Mouse (Mus musculus) layer of hippocampus, postnatal 14 days (tissue): ENCODE results near the gene C1qtnf5. TPM values are rescaled to one million over a fixed set of nuclear protein-coding genes. Genes with fewer than 3 reads are reported as not detected.

ENCODE experiments used
- DNase-seq, 2 experiments: peaks; one replicate each; pipeline ENCODE4 v3.0.0; 2021 to 2022; ENCODE audit warnings: low spot score in 2 of 2, mixed read lengths in 1 of 2
- long read RNA-seq, 2 experiments: library from polyadenylated mRNA; stranded (forward); transcript quantifications; one replicate each; pipeline ENCODE4 v2.0.0; 2021
- total RNA-seq, 2 experiments: library from RNA; stranded (reverse); gene quantifications; 2 replicates each; pipeline ENCODE4 v1.2.3; 2021

The C1qtnf5 gene
- 10 to 100 TPM; 13.5 to 18.6 TPM for total RNA-seq
- long read RNA-seq, experiment 1, transcript C1qtnf5-206 (2 exons, 707 nt) = major isoform, 6 of 14 reads
- long read RNA-seq, experiment 1, transcript C1qtnf5-204 (3 exons, 1,365 nt) = major isoform, 6 of 14 reads
- long read RNA-seq, experiment 1, partial matches to known transcripts = 0 of 14 reads
- long read RNA-seq, experiment 1, other reads (novel, unspliced or antisense) = 1 of 14 reads
- long read RNA-seq, experiment 2, transcript C1qtnf5-204 (3 exons, 1,365 nt) = major isoform, 17 of 39 reads
- long read RNA-seq, experiment 2, transcript C1qtnf5-206 (2 exons, 707 nt) = minor isoform, 8 of 39 reads
- long read RNA-seq, experiment 2, partial matches to known transcripts = 0 of 39 reads
- long read RNA-seq, experiment 2, other reads (novel, unspliced or antisense) = 8 of 39 reads

DNA sequence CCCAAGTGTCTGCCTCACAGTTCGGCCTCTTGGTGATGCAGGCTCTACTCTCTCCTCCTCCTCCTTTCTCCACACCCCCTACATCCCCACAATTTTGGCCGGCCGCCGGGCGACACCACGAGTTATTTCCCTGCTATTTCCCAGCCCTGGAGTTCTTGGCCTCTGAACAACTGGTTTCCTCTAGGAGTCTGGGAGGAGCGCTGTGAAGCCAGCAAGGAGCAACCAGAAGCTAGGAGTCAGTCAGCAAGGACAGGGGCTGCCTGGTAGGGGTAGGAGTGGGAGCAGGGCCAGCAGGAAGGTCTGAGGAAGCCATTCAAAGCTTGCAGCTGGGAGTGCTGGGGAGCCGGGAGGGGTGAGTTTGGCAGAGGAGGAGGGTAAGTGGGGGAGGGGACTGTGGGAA is at the start of gene C1qtnf5:
Gene C1qtnf5, plus strand, starts transcription at position 136 of the 400 bp plus-strand sequence.
- peak; percentile 68 to 86 for DNase-seq

DNA sequence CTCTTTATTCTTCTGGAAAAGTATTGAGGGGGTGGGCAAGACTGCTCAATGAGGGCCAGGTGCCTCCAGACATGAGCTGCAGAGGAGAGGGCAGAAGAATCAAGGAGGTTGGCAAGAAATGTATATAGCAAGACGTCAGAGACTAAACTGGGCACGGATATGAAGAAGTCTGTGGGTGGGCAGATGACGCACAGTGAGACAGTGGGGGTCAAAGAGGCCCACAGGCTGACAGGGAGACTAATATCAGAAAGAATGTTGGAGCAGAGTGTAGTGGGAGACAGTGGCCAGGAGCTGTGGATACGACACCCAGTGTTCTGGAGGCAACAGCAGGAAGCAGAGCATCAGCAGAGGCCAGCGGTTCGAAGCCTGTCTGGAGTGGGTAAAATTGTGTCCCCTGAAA is 48.4 kb upstream of the C1qtnf5 start:
- no peak for DNase-seq

DNA sequence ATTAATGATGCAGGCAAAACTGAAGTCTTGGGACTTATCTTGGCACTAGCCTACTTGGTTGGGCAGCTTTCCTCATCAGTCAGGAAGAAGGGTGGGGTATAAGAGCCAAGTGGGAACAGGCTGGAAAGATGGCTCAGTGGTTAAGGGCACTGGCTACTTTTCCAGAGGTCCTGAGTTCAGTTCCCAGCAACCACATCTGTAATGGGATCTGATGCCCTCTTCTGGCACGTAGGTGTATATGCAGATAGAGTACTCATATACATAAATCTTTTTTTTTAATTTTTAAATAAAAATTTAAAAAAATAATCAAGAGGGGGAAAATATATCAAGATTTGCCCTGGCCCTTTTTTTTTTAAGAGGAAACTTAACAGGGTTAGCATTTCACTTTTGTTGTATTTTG is 41.9 kb upstream of the C1qtnf5 start:
- DNase-seq = no peak

DNA sequence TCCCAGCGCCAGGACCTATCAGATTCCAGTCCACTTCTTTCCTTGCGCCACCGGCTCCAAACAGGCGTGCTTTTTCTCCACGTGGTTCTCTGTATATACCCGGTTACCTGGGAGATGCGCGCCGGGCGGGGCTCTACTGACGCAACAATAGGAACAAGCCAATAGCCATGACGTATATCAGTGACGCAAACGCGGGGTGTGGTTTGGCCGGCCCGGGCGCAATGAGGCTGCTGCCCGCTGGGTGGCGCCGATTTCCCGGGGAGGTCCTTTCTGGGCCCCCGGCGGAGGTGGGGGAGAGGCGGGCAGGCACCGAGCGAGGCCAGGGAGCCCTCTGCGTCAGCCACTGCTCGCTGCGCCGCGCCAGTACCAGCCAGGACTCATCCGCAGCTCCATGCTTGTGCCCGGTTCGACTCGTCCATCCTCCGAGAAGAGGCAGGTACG is 40.2 kb upstream of the C1qtnf5 start, which contains the start of gene Usp2:
Gene Usp2, plus strand, starts transcription at position 237 of the 441 bp plus-strand sequence.
- DNase-seq = peak; percentile 100

DNA sequence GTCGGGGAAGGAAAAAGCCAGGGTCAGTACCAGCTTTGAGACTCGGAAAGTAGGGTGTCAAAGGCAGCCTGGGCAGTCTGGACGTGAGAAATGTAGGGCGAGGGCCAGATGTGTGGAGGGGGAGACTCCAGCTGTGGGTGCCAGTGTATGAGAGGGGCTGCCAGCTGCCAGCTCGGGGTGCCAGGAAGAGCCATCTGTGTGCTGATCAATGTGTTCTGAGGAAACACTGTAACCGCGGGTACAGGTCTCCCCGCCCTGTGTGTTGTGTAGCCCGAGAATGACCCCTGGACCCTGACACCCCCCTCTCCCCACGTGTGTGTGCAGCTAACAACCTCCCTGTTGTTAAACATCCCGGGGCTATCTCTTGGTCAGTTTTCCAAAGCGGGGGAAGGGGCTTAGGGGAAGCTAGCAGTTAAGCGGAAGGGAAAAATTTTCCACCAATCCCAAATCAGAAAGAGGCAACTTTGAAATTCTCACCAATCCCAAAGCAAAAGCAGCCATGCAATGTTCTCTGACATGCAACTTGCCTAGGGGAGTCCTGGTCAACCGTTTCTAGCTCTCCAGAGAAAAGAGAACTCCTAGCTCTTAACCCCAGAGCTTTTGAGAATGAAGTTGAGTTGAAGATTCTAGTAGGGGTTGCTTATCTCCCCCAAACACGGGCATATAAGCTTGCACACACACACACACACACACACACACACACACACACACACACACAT is 39.6 kb upstream of the C1qtnf5 start:
- peak; percentile 63 to 65 for DNase-seq

DNA sequence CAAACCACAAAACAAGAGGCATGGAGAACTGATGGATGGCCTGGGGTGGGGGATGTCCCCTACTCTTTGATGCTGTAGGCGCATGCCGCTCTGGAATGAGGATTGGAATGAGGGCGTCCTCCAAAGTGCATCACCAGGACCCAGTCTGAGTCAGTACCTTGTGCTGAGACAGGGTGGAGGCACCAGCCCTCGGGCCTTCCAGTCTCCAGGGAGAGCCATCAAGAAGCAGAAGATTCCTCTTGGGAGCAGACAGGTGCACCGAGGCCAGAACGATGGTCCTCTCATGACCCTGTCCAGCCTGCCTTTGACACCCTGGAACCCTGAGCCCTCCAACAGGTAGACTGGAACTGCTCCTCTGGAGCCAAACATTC is 39.1 kb upstream of the C1qtnf5 start:
- DNase-seq = no peak

DNA sequence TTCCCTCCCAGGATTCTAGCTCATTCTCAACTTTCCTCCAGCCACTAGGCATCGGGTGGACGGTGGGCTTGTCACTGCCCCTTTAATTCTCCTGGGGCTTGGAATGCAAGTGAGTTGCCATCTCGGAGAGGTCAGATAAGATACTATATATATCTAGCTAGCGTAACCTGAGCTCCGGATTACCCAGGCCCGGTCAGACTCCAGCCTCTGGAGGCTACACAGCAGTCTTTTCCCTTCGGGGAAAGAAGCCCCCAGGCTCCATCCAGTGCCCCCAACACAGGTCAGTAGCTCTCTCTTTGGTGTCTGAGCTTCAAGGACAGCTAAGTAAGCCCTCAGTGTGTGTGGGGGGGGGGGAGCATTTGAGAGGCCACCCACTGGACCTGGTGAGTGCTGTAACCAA is 37.8 kb upstream of the C1qtnf5 start:
- no peak for DNase-seq

DNA sequence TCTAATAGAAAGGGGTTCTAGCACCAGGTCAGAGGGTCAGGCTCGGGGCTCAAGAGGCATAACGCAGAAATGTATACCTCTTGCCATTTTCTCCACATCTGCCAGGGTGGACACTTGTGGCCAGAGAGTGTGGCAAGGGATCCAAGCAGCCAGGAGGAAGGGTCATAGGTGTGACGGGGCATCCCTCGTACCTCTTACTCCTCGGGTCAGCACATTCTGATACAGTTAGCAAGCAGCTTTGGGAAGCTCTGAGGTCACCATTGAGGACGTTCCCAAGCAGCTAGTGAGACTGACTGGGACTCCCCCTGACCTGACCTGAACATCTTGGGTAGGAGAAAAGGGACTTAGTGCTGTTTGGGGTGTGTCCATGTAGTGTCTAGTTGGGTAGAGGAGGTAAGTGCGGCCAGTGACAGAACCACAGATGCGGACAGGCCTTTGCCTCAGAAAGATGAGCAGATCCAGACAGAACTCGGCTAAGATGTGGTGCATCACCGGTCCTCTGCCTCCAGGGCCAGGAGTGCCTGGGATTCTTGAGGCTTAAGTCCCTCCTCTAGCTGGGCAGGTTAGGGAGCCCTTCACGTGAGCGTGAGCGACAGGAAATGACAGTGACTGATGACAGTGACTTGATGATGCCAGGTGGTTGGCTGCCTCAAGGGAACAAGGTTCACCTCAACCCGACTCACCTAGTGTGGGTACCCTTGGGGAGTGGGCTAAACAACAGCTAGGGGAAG is 36.8 kb upstream of the C1qtnf5 start:
- no peak for DNase-seq

DNA sequence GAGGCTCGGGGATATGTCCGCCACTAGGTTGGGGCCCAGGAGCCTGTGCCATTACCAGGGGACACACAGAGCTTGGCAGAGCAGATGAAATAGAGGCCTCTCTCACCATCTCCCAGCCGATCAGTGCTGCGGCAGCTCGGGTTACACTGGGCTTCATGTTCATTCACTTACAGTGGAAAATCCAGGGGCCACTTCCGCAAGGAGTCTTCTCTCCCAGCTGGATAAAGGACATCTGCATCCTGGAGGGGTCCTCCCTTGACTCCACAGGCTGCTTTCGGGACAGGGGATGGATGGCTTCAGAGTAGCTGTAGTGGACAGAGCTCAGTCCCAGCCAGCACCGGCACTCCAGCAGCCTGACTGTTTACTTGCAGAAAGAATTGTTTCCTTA is 36.2 kb upstream of the C1qtnf5 start:
- DNase-seq = no peak

DNA sequence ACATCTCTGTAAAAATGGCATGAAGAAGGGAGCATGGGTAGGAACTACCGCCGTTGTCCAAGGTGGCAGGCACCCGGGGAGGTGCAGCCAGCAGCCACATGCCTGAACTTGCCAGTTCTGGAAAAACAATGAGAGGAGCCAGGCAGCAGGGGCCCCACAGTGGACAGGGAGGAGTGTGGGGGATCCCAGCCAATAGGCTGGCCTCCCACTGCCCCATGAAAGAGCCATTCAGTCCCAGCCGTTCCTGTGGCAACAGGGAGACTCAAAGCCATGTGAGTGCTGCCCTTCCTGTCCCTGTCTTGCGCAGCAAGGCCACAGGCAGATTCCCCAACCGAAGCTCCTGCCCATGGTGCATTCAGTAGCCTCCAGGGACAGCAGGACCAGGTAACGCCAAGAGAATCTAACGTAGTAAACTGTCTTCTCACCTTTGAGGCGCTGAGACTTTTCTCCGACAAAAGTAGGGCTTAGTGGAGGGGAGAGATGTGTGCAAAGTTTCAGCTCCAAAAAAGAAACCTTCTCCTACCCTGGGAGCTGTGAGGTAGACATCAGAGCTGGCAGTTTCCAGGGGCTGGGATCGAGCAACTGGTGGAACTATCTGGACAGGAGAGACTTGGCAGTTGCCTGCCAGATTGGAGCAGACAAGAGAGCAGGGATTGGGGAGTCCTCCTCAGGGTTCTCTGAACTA is 35.0 kb upstream of the C1qtnf5 start:
- peak in 1 of 2 experiments; percentile 74 for DNase-seq

DNA sequence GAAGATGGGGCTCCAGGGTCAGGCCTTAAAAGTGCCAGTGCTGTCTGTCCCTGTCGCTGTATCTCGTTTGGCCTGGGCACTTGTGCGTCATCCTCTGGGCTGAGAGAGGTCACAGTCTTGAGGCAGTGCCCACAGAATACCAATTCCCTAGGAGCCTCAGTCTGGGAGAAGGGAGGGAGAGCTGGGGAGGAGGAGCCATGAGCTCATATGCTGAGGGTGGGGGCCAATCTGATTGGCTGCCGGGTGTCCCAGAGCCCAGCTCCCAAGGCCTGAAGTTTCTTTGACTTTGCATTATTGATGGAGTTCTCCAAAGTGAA is 34.5 kb upstream of the C1qtnf5 start:
- peak in 1 of 2 experiments; percentile 45 for DNase-seq

DNA sequence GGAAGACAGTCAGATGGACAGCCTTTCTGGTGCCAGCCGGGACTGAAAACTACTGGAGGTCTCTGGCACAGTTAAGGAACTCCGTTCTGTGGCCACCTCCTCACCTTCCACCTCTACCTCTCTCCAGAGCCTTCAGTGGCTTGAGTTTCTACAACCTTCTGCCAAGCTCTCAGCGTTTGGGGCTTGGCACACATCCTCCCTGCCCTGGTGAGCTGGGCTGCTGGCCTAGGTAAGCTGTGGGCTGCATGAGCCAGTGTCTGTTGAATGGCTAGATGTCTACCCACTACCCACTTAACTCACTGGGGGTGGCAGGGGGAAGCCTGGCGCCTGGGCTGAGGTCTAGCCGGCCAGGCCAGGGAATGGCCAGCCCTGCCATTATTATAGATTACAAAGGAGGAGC is 33.9 kb upstream of the C1qtnf5 start:
- peak in 1 of 2 experiments; percentile 31 for DNase-seq

DNA sequence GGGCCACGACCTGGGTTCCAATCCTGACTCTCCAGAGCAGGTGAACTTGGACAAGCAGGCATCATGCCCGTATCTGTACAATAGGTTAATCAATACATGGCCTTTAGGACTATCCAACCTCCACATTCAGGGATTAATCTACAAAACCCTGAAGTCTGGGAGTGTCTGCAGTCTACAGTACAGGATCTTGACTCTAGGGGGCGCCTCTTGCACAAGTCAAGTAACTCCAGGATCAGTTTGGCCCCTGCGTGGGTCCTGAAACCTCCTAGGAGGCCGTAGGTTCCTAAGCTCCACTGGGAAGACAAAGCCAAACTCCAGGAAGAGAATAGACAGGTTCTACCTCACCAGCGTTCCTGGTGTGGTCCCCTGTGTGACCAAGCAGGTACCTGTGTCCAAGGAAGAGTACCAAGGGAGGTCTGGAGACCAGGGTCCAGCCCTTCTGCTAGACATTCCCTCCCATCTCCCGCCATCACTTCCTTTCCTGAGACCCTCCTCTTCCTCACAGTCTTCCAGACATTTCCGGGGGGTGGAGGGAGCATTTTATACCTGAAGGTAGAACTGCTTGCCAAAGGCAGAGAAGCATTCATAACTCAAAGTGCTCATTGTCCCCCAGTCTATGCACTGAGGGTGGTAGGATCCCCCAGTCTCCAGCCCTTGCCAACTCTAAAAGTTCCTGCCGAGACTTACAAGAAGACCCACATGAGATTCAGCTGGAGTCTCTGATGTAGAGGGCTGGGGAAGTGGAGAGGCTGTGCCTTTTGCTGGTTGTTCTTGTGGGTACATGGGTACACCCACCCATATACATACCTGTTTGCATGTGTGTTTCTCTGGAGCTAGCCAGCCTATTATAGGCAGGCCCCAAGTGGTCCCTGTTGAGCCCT is 32.4 kb upstream of the C1qtnf5 start:
- peak in 1 of 2 experiments; percentile 15 for DNase-seq

DNA sequence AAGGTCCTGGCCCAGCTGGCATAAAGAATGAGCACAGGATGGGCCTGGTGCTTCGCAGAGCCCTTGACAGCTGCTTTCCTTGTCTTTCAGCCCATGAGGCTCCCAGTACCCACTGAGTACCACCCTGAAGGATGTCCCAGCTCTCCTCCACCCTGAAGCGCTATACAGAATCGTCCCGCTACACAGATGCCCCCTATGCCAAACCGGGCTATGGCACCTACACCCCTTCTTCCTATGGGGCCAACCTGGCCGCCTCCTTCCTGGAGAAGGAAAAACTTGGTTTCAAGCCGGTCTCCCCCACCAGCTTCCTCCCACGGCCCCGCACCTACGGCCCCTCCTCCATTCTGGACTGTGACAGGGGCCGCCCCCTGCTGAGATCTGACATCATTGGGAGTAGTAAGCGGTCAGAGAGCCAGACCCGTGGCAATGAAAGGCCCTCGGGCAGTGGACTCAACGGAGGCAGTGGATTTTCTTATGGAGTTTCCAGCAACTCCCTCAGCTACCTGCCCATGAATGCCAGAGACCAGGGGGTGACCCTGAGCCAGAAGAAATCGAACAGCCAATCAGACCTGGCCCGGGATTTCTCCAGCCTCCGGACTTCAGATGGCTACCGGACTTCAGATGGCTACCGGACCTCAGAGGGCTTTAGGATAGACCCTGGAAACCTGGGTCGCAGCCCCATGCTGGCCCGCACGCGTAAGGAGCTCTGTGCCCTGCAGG is 31.6 kb upstream of the C1qtnf5 start:
- no peak for DNase-seq

DNA sequence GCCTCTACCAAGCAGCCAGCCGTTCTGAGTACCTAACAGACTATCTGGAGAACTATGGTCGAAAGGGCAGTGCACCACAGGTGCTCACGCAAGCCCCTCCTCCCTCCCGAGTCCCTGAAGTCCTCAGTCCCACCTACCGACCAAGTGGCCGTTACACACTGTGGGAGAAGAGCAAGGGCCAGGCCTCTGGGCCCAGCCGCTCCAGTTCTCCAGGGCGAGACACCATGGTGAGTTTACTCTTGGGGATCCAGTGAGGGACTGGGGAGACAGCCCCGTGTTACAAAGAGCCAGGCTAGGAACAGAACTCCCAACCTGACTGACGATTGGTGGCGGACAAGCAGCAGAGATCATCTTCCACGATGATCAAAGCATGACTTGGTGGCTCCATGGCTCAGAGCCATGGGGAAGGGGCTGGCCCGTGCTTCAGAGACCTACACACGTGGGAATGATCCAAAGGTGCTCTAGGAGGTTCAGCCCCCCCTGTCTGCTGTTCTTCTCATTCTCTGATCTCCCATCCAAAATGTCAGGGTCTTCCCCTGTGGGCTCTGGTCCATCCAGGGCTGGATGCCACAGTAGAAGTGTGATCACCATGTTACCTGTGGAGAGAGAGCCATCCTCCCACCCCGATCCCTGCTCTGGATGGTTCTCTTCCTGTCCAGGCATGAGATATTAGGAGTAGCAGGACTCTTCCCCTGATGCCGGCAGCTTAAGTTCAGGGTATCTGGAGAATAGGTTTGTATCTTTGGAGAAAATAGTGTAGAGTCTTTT is 30.9 kb upstream of the C1qtnf5 start:
- no peak for DNase-seq

DNA sequence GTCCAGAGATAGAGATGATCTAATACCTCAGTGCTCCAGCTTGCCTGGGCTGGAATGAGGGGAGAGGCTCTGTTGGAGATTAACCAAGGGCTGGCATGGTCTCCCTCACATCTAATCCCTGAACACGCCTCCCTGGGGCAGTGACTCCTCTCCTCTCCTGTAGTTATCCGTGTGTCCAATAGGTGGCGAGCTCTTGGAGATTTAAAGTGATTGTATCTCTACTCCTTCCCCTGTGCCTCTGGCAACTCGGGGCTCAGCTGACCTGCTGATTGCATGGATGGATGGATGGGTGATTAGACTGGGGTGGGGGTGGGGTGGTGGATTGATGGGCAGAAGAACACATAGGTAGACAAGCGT is 30.3 kb upstream of the C1qtnf5 start:
- DNase-seq = peak in 1 of 2 experiments; percentile 74

DNA sequence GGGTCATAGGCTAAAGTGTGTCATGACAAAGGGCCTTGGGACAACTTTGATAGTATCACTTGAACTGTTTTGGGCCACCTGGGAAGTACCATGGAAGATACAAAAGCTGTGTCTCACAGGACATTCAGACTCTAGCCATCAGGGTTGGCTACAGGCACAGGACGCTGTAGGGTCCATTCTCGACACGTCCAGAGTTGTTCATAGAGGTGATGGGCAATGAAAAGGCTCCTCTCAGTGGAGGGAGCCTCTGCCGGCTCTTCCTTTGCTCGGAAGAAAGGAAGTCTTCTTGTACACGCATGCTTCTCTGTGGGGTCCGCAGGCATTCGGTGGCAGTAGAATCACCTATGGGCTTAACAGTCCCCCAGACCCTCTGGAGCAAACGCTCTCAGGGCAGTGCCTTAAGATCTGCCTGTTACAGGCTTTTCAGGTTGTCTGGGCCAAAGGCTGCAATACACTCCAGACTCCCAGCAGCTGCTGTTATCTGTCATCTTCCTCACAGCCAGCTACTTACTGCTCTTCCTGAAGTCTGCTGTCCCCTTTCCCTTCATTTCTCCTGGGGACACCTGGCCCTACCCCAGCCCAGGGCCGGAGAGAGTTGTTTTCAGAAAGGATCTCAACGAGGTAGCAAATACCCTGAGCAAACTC is 29.7 kb upstream of the C1qtnf5 start:
- no peak for DNase-seq

DNA sequence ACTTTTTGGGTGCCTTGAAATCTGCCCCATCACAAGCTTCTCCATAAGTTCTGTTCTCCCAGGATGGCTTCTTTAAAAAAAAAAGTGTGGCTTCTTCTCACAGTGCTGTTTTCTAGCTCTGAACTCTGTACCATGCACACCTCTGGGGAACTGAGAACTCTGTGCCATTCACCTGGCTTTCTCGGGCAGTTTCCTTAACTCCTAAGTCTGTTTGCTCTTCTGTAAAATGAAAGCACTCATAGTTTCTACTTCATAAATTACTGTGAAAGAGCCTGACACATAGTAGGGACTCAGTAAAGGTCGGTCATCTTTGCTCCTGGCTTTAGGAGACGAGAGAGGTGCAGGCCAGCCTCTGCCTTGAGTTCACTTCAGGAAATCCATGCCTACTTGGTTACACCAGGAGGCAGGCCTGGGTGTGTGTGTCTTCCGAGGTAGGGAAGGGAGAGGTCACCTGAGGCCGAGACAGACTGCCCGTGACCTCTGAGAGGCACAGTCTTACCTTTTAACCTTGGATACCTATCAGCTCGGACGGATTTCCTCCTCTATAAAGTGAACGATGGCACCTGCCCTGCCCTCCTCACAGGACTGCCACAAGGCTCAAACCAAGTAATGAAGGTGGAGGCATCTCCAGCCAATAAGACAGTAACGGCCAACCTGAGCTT is 28.8 kb upstream of the C1qtnf5 start:
- no peak for DNase-seq
